Mouse (Mus musculus) erythroblast, adult 5-6 weeks (primary cell): ENCODE data around the gene Oaz1. TPM values are rescaled to one million over a fixed set of nuclear protein-coding genes. Genes with fewer than 3 reads are reported as not detected.

Source experiments
- ATAC-seq: replicated peaks from 2 replicates; pipeline ENCODE4 v1.8.0; 2016; ENCODE audit warnings: moderate number of reproducible peaks, mild to moderate bottlenecking, moderate TSS enrichment, inconsistent platforms; ENCODE audit not compliant: poor library complexity, low FRiP score, severe bottlenecking
- total RNA-seq, 2 experiments: library from RNA; stranded (forward) in 1 of 2; stranded (reverse) in 1 of 2; fragments of 150-400 nt in 1 of 2; fragments of 200-764, 138-1000 nt in 1 of 2; gene quantifications; 2 replicates each; pipeline versions ENCODE4 v1.2.3 to v1.2.4; 2015 to 2017; ENCODE audit warnings: low replicate concordance in 2 of 2

Gene Oaz1
- total RNA-seq (2015; ENCODE audit: low replicate concordance) = 1,067 and 1,159 TPM in 2 replicates
- total RNA-seq (2017; ENCODE audit: low replicate concordance) = 242 and 348 TPM in 2 replicates

- peak; percentile 84 for ATAC-seq
These were observed at the start of gene Oaz1 for GRCm38 (mm10) chr10:80826151-80827062. TSS of gene Oaz1 (plus strand) at chr10:80826656.

- no peak for ATAC-seq
These were observed 49.3 kb upstream of the Oaz1 start for GRCm38 (mm10) chr10:80777123-80777522.

GRCm38 (mm10) chr10:80779565-80779964 is 46.9 kb upstream of the Oaz1 start:
- no peak for ATAC-seq

- no peak for ATAC-seq
These were observed 42.2 kb upstream of the Oaz1 start for GRCm38 (mm10) chr10:80784302-80784701.

- ATAC-seq = no peak
These were observed 41.6 kb upstream of the Oaz1 start for GRCm38 (mm10) chr10:80784871-80785270.

GRCm38 (mm10) chr10:80785963-80786362 is 40.5 kb upstream of the Oaz1 start:
- no peak for ATAC-seq

GRCm38 (mm10) chr10:80787517-80787916 is 38.9 kb upstream of the Oaz1 start:
- ATAC-seq = no peak

- no peak for ATAC-seq
These were observed 35.6 kb upstream of the Oaz1 start for GRCm38 (mm10) chr10:80790761-80791404.

GRCm38 (mm10) chr10:80791476-80792174 is 34.8 kb upstream of the Oaz1 start:
- ATAC-seq = no peak

- ATAC-seq = no peak
These were observed 34.1 kb upstream of the Oaz1 start for GRCm38 (mm10) chr10:80792175-80793032.

GRCm38 (mm10) chr10:80793033-80793784 is 33.2 kb upstream of the Oaz1 start:
- no peak for ATAC-seq

- ATAC-seq = no peak
These were observed 32.7 kb upstream of the Oaz1 start for GRCm38 (mm10) chr10:80793803-80794202.

- ATAC-seq = no peak
These were observed 31.7 kb upstream of the Oaz1 start for GRCm38 (mm10) chr10:80794750-80795149.

- no peak for ATAC-seq
These were observed 30.1 kb upstream of the Oaz1 start for GRCm38 (mm10) chr10:80796307-80796848.

GRCm38 (mm10) chr10:80797186-80798149 is 29.0 kb upstream of the Oaz1 start:
- no peak for ATAC-seq

- peak; percentile 86 for ATAC-seq
These were observed 28.1 kb upstream of the Oaz1 start, which contains the start of the genes Sf3a2 and Plekhj1 for GRCm38 (mm10) chr10:80798150-80799006. TSS of gene Sf3a2 (plus strand) at chr10:80798198. TSS of gene Plekhj1 (minus strand) at chr10:80798626.
